Mouse (Mus musculus) left cerebral cortex, postnatal 10 days (tissue): ENCODE data around the gene Edil3. TPM values are rescaled to one million over a fixed set of nuclear protein-coding genes. Genes with fewer than 3 reads are reported as not detected.
A peak's percentile ranks its signal among the peaks of the same experiment; 100 is the strongest.
"Not testable (repeated sequence)": the region's sequence is repeated elsewhere in the genome, so short reads cannot be mapped to it uniquely, and the experiment has no call there.

Experiments
- DNase-seq, 2 experiments: peaks; one replicate each; pipeline ENCODE4 v3.0.0; 2021 to 2022; ENCODE audit warnings: low spot score in 2 of 2, mixed read lengths in 1 of 2; ENCODE audit errors: extremely low spot score in 1 of 2
- intact Hi-C: fragments of 180-260 bp; cut with DNase I; formaldehyde crosslinking; loops from one replicate; pipeline ENCODE4 v1.15.1; 2025
- total RNA-seq, 2 experiments: library from RNA; stranded (reverse); gene quantifications; 2 replicates each; pipeline ENCODE4 v1.2.3; 2021

Edil3 gene
- total RNA-seq, 2 experiments from 2014 or later, result 82.2 TPM

GRCm38 (mm10) chr13:88908187-88908586 lies 86.9 kb downstream of the Edil3 start:
- DNase-seq, result no peak
- intact Hi-C loops, result no loop called here

- intact Hi-C loops, result no loop called here
- DNase-seq, result no peak
Observed at GRCm38 (mm10) chr13:88916503-88916902, 95.2 kb downstream of the Edil3 start.

GRCm38 (mm10) chr13:88929626-88930025 lies 108.4 kb downstream of the Edil3 start:
- intact Hi-C loops, result no loop called here

GRCm38 (mm10) chr13:88938564-88938963 lies 117.3 kb downstream of the Edil3 start:
- no peak for DNase-seq
- intact Hi-C loops, result no loop called here

More at GRCm38 (mm10) chr13:88929626-88930025, 108.4 kb downstream of the Edil3 start:
- DNase-seq, result no peak

- DNase-seq, result no peak
- intact Hi-C loops, result no loop called here
Observed at GRCm38 (mm10) chr13:88972355-88972754, 151.1 kb downstream of the Edil3 start.

- no peak for DNase-seq
- intact Hi-C loops, result no loop called here
Observed at GRCm38 (mm10) chr13:89007696-89008427, 186.6 kb downstream of the Edil3 start.

GRCm38 (mm10) chr13:89012500-89012899 lies 191.2 kb downstream of the Edil3 start:
- intact Hi-C loops, result no loop called here
- DNase-seq, result no peak

- intact Hi-C loops, result no loop called here
- DNase-seq, result peak in 1 of 2 experiments; percentile 26
Observed at GRCm38 (mm10) chr13:89029817-89030539, 208.7 kb downstream of the Edil3 start.

GRCm38 (mm10) chr13:89035711-89036110 lies 214.4 kb downstream of the Edil3 start:
- intact Hi-C loops, result no loop called here

GRCm38 (mm10) chr13:89041495-89041894 lies 220.2 kb downstream of the Edil3 start:
- DNase-seq, result no peak
- intact Hi-C loops, result no loop called here

More at GRCm38 (mm10) chr13:89035711-89036110, 214.4 kb downstream of the Edil3 start:
- DNase-seq, result no peak

- intact Hi-C loops, result not testable (repeated sequence)
Observed at GRCm38 (mm10) chr13:89070132-89070531, 248.9 kb downstream of the Edil3 start.

GRCm38 (mm10) chr13:89076212-89076611 lies 254.9 kb downstream of the Edil3 start:
- DNase-seq, result no peak
- intact Hi-C loops, result no loop called here

More at GRCm38 (mm10) chr13:89070132-89070531, 248.9 kb downstream of the Edil3 start:
- DNase-seq, result not testable (repeated sequence)

- DNase-seq, result no peak
- intact Hi-C loops, result no loop called here
Observed at GRCm38 (mm10) chr13:89105889-89106288, 284.6 kb downstream of the Edil3 start.

- intact Hi-C loops, result no loop called here
- DNase-seq, result no peak
Observed at GRCm38 (mm10) chr13:89117551-89117950, 296.3 kb downstream of the Edil3 start.

GRCm38 (mm10) chr13:89119809-89120208 lies 298.5 kb downstream of the Edil3 start:
- intact Hi-C loops, result no loop called here

GRCm38 (mm10) chr13:89122511-89123253 lies 301.4 kb downstream of the Edil3 start:
- intact Hi-C loops, result no loop called here
- DNase-seq, result no peak

More at GRCm38 (mm10) chr13:89119809-89120208, 298.5 kb downstream of the Edil3 start:
- DNase-seq, result no peak

GRCm38 (mm10) chr13:89123396-89123795 lies 302.1 kb downstream of the Edil3 start:
- no peak for DNase-seq
- intact Hi-C loops, result no loop called here

- peak in 1 of 2 experiments; percentile 8 for DNase-seq
- intact Hi-C loops, result no loop called here
Observed at GRCm38 (mm10) chr13:89146056-89146547, 324.8 kb downstream of the Edil3 start.

- intact Hi-C loops, result no loop called here
- no peak for DNase-seq
Observed at GRCm38 (mm10) chr13:89151878-89152277, 330.6 kb downstream of the Edil3 start.
